Mouse (Mus musculus): ENCODE data around the gene Atg101.

- TF ChIP-seq CTCF (IDR thresholded peaks at IDR 0.05; ENCODE audit: low read depth, low read length) (no peak), POLR2A (IDR thresholded peaks at IDR 0.05; ENCODE audit: extremely low read depth, insufficient read depth, low read length) (no peak)
These were observed 42.8 kb upstream of the Atg101 start for GRCm38 (mm10) chr15:101241236-101241635.

All from liver, adult 2 months (tissue).